Mouse (Mus musculus): ENCODE measurements at regions not wholly inside any gene's neighbourhood (a gene's known extent, or its start where the extent isn't known, plus 50 kb on each side); places are given as distances from the start of the nearest gene placed in this dataset.
A peak's percentile ranks its signal among the peaks of the same experiment; 100 is the strongest.
"Not testable (repeated sequence)": the region's sequence is repeated elsewhere in the genome, so short reads cannot be mapped to it uniquely, and the experiment has no call there.

DNA sequence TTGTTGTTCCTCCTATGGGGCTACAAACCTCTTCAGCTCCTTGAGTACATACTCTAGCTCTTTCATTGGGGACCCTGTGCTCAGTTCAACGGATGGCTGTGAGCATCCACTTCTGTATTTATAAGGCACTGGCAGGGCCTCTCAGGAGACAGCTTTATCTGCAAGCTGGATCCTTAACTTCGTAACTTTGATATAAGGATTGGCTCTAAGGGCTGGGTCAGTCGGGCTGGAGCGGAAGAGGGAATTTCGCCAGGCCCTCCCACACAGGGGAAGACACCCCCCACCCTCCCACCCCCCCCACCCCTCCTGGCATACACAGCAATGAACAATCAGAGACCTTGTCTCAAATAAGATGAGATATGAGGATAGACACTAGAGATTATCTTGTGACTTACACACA lies 304.3 kb upstream of the Chordc1 start:
- DNase-seq = peak; percentile 24 to 27

DNA sequence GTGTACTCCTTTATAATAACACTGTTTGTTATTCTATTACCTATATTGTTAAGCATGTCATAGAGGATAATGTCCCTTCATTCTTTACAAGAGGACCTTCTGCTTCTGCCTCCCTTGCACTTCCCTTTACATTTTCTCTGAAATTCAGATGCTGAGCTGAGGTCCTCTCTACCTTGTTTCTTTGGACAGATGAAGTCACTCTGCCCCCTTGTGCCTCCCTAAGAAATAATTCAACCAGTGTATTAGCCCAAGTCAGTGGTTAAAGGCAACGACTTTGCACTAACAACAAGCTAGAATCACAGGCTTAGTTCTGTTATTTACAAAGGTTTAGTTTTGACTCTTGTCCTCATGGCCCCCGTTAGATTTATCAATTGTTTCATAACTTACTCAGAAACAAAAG lies 289.4 kb upstream of the Chordc1 start:
- peak in 1 of 2 experiments; percentile 1 for DNase-seq

DNA sequence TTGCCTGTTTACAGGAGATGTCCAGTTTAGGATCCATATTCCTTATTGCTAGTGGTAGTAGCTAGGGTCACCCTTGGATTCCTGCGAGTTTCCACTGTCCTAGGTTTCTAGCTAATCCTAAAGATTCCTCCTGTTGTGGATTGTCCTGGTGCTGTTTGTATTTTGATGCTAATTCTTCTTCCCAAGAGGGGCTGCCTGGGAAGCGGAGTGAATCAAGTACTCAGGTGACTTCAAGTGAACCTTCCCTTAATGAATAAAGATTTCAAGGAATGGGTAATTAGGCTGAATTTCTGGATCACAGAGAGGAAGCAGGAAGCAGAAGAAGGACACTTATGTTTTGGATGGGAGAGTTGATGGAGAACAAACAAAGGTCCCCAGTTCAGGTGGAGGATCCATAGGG lies 250.6 kb upstream of the Chordc1 start:
- no peak for DNase-seq

DNA sequence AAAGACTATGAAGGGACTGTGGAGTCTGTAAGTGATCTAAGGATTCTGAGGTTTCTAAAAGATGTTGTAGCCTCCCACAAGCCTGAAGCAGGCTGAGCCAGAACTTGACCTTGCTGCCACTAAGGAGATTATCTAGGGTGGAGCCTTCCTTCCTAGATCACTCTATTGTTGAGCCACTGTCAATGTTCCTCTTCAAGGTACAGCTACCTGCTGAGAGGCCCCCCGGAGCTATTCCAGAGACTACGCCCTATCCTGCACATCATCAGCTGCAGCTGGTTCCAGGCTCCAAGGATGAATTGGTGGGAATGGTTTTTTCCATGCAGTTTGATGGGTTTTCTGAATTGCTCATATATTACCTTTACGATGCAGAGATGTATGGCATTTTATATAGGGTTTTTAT lies 249.3 kb upstream of the Chordc1 start:
- not testable (repeated sequence) for DNase-seq

DNA sequence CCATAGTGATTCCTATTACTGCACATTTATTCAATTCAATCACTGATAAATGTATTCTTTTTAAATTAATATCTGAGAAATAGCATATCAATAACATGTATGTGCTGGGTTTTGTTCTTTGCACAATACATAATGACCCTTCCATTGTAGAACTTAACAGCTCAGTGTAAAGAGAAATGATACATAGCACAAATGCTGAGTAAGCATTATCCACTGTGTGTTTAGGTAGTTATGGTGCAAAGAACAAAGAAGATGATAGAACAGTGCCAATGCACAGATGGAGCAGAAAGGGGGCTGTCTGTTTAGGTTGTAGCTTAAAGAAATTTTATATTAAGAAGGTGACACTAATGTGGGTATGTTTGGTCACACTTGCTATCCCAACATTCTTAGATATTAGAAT lies 215.0 kb upstream of the Chordc1 start:
- DNase-seq = no peak

DNA sequence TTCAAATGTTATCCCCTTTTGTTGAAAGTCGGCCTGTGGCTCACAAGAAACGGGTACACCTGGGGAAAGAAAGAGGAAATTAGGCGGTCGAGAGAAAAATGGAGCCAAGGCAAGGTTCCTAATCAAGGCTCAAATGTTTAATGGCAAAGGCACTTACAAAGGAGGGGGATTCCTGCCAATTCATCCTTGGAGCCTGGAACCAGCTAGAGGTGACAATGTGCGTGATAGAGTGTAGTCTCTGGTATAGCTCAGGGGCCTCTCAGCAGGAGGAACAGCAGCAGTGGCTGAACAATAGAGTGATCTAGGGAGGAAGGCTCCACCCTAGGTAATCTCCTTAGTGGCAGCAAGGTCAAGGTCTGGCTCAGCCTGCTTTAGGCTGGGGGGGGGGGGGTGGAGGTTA lies 213.5 kb upstream of the Chordc1 start:
- not testable (repeated sequence) for DNase-seq

DNA sequence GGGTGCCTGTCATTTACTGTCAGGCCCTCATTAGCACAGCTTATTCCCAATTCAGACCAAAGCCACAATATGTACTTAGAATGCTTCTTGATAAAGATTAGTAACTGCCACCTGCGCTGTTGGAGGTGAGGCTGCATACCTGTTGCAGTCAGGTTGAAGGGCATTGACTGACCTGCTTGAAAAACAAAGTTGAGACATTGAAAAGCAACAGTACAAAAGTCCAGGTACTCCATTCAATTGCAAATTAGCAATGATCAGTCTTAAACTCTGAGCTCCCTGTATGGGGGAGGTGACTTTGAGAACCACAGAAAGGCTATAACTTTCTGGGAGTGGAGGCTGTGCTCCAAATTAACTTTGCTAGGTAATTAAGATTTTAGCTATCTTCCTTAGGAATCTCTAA lies 212.8 kb upstream of the Chordc1 start:
- not testable (repeated sequence) for DNase-seq
